Mouse (Mus musculus): ENCODE measurements at regions not wholly inside any gene's neighbourhood (a gene's known extent, or its start where the extent isn't known, plus 50 kb on each side); places are given as distances from the start of the nearest gene placed in this dataset.

DNA sequence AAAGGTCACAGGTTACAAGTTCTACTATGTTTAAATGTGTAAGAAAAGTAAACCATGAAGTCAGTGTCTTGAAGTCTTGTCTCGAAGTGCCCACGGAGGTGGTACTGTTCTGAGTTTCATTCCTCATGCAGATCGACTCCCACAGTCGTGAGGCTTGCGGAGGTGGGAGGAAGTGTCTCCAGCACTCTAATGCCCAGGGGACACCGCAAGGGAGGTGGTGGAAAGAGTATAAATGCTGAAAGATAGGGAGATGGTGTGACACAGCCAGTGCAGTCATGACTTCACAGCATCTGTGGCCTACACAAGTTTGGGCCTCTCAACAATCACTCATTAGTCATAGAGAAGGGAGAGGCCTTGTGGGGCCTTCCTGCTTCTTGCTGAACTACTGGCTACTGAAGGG, 112.8 kb upstream of the Adra1d start:
- no peak for DNase-seq (ENCODE audit: low spot score in 2 of 2)

DNA sequence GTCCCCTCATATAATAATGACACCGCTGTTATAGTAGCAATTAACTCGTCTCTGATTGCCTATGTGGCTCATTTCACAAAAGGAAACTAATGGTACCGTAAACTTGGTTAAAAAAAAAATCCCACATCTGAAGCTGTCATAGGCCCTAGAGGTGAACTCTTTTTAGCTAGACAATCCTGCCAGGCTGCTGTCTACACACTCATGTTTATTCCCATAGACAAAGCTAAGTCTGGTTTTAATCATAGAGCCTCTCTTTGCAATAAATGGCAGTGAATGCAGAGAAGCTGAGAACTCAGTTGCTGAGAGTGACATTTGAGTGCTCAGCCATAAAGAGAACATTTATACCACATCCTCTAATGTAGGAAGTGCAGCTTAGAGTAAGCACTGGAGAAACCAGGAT, 111.3 kb upstream of the Adra1d start:
- no peak for DNase-seq (ENCODE audit: low spot score in 2 of 2)

- peak in 1 of 2 experiments; percentile 26 for DNase-seq (ENCODE audit: low spot score in 2 of 2)
These were observed 110.6 kb upstream of the Adra1d start for GRCm38 (mm10) chr2:131672646-131673045.

DNA sequence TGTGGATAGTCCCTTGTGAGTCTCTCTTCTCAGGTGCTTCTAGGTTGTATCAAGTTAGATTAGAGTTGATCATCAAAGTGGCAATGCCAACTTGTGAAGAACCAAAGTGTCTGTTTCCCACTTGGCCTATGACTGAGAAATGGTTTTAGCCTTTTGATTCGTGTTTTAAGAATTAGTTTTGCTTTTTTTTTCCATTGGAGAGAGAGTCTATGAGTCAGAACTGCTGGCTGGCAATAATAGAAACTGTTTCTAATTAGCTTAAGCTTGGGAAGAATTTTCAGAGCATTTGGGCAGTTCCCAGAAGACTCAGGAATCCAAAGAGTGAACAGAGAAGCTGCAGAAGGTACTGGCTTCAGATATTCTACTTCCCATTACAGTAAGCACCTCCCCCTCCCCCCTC, 110.1 kb upstream of the Adra1d start:
- no peak for DNase-seq (ENCODE audit: low spot score in 2 of 2)

DNA sequence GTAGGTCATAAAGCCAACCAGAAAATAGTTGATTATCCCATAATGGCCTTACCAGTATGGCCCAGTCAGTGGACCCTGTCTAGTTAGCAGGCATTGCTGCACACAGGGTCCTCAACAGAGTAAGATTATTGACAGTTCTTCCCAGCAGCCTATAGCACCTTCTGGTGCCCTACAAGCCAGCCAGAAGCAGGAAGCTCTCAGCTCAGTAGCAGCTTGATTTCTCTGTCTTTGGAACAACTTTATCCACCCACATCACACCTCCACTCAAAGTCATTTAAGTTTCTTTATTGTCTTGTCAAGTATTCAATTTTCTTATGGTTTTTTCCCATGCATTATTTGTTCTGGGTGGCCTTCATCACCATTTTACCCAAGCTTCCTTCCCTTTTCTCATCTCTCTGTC, 108.8 kb upstream of the Adra1d start:
- DNase-seq (ENCODE audit: low spot score in 2 of 2) = no peak

- no peak for DNase-seq (ENCODE audit: low spot score in 2 of 2)
These were observed 105.8 kb upstream of the Adra1d start for GRCm38 (mm10) chr2:131667874-131668273.

GRCm38 (mm10) chr2:131666841-131667364, 104.8 kb upstream of the Adra1d start:
- DNase-seq (ENCODE audit: low spot score in 2 of 2) = no peak

- no peak for DNase-seq (ENCODE audit: low spot score in 2 of 2)
These were observed 102.5 kb upstream of the Adra1d start for GRCm38 (mm10) chr2:131664575-131664974.

DNA sequence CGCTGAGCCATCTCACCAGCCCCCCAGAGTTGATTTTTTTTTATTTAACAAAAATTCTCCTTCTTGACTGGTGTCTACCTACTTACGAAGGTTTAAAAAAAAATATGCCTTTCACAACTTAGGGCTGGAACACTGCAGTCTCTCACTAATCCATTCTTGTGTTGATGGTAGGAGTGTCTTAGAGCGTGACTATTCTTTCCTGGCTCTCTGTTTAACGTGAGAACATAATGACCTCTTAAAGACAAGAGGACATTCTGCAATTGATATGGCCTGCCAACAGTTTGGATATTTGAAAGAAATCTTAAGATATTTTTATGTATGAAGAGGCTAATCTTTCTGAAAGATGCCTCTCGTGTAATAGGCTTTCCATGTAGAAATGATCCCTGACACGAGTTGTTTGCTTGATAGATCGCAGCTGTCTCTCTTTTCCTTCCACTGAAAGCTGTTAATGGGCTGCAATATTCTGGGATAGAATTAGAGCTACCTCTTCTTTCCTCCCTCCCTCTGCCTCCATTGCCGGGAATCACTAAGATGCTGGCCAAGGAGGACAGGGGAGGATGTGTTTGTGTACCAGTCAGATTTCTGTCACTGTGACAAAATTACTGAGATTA, 101.2 kb upstream of the Adra1d start:
- DNase-seq (ENCODE audit: low spot score in 2 of 2) = no peak

DNA sequence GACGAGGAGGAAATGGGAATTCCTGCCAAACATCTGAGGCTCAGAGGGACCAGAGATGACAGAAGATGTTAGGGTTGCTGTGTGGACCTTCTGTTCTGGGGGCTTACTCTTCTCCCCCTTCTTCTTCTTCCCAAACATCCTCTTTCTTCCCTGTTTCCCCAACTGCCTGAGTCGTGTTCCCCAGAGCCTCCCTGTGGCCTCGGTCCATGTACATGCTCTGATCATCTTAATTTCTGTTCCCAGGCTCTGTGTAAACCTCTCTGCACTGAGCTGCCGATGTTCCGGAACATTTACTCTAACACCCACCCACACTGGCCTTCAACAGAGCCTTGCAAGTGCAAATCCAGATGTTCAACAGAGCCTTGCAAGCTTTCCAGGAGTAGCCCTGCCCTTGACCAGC, 90.1 kb upstream of the Adra1d start:
- DNase-seq (ENCODE audit: low spot score in 2 of 2) = no peak

GRCm38 (mm10) chr2:131650611-131651153, 88.6 kb upstream of the Adra1d start:
- DNase-seq (ENCODE audit: low spot score in 2 of 2) = no peak

GRCm38 (mm10) chr2:131644166-131644858, 82.2 kb upstream of the Adra1d start:
- no peak for DNase-seq (ENCODE audit: low spot score in 2 of 2)

- no peak for DNase-seq (ENCODE audit: low spot score in 2 of 2)
These were observed 80.4 kb upstream of the Adra1d start for GRCm38 (mm10) chr2:131642456-131642855.

DNA sequence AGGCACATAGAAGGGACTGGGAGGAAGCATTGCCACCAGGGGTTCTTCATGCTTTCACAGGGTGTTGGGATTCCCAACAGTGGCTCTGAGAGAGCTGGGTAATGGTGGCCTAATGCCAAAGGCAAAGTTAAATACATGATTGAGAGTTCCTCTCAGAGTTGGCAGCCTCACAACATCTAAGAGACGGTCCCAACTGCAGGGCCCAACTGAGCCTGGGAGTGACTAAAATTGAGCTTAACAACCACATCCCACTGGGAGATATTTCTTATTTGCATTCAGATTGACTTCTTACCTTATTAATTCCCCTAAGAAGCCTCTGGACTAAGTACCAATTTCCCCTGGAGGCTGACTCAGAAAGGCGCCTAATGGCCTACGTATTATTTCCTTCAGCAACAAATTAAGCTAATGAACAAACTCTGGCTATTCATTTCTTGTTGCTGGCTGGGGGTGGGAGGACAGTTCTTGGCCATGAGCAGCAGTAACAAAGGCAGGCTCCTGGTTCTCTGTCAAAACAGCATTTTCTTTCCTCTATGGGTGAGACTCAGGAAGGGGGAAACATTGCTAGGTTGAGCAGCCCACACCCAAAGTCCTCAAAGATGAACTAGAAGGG, 77.0 kb upstream of the Adra1d start:
- no peak for DNase-seq (ENCODE audit: low spot score in 2 of 2)

DNA sequence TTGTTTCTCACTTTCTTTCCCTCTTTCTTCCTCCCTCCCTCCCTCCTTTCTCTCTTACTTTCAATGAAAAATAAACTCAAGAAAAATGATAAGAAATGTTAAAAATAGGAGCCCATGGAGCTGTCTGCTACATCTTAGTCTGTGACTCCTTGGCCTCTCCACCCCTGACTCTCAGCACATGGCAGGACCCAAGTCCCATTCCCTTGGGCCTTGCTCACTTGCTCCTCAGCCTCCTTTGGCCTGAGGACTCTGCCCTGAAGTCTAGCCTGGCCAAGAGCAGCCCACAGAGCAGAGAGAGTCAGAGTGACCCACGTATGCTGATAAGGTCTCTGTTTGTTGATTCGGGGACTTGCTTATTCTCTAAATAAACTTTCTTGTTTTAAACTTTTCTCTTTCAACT, 73.7 kb upstream of the Adra1d start:
- no peak for DNase-seq (ENCODE audit: low spot score in 2 of 2)

GRCm38 (mm10) chr2:131617916-131618315, 55.8 kb upstream of the Adra1d start:
- no peak for DNase-seq (ENCODE audit: low spot score in 2 of 2)

- DNase-seq (ENCODE audit: low spot score in 2 of 2) = no peak
These were observed 50.4 kb upstream of the Adra1d start for GRCm38 (mm10) chr2:131612486-131612885.
